Mouse (Mus musculus) testis, adult 2 months (tissue): ENCODE results near the gene Srsf1. TPM values are rescaled to one million over a fixed set of nuclear protein-coding genes. Genes with fewer than 3 reads are reported as not detected.

ENCODE experiments used
- H3K27ac ChIP-seq: fragments of 200-500 bp; 2 replicates; pipeline ENCODE4 v1.5.1; 2012; ENCODE audit warnings: low read depth, low read length; ENCODE audit not compliant: control insufficient read depth, insufficient read depth
- H3K27me3 ChIP-seq: fragments of 200-500 bp; 2 replicates; pipeline ENCODE4 v1.6.1; 2012; ENCODE audit warnings: mild to moderate bottlenecking, low read length, moderate library complexity; ENCODE audit not compliant: control insufficient read depth, insufficient read depth
- H3K36me3 ChIP-seq: fragments of 200-500 bp; 2 replicates; pipeline ENCODE4 v1.6.1; 2012; ENCODE audit warnings: mild to moderate bottlenecking, low read length; ENCODE audit not compliant: control insufficient read depth, insufficient read depth
- H3K4me1 ChIP-seq: fragments of 200-500 bp; 2 replicates; pipeline ENCODE4 v1.6.1; 2012; ENCODE audit warnings: low read length; ENCODE audit not compliant: control insufficient read depth, insufficient read depth
- H3K4me3 ChIP-seq: fragments of 200-500 bp; 2 replicates; pipeline ENCODE4 v1.5.1; 2012; ENCODE audit warnings: low read depth, mild to moderate bottlenecking, low read length, moderate library complexity, mixed read lengths; ENCODE audit not compliant: control insufficient read depth
- CTCF ChIP-seq: fragments of 200-500 bp; IDR thresholded peaks from 2 replicates; pipeline ENCODE4 v1.5.1; 2012; ENCODE audit warnings: low read depth, mild to moderate bottlenecking, inconsistent platforms, low read length, moderate library complexity; ENCODE audit not compliant: control insufficient read depth, insufficient read depth, insufficient replicate concordance
- POLR2A ChIP-seq: fragments of 200-500 bp; IDR thresholded peaks from 2 replicates; pipeline ENCODE4 v1.6.1; 2012; ENCODE audit warnings: low read depth, mild to moderate bottlenecking, inconsistent platforms, low read length, moderate library complexity; ENCODE audit not compliant: control insufficient read depth
- polyA plus RNA-seq: library from polyadenylated mRNA; depleted of rRNA; stranded (reverse); fragments of >200 nt; gene quantifications from 2 replicates; pipeline ENCODE4 v1.2.3, GENCODE M21; 2012

Srsf1 gene
- polyA plus RNA-seq, 1 experiment: 95.9 TPM

- H3K4me1 ChIP-seq: no peaks in the 10 kb centered on the region
Observed at GRCm38 (mm10) chr11:88073343-88073875, 26.2 kb downstream of the Srsf1 start.

DNA sequence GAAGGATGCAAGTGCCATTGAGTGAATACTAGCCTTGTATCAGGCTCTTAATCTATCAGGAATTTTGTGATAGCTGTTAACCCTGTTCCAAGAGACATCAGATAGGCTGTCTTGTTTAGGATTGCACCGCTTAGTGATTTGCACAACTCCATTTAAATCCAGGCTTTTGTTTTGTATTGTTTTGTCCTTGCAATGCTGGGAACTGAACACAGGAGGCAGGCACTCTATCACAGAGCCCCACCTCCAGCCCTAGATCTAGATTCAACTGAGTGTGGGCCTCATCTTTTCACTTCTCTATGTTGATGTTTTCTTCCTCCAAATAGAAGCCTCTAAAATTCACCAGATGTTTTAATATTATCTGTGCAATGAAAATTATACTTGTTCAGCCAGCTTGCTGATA is 28.5 kb downstream of the Srsf1 start:
- Histone ChIP-seq H3K36me3 (peaks cover 1% of the 10 kb centered on the region; the same call in 1 of the 2 replicates), H3K4me1 (no peaks in the 10 kb centered on the region), H3K27ac (no peak overlapping the region), H3K27me3 (no peaks in the 10 kb centered on the region), H3K4me3 (no peak overlapping the region)
- TF ChIP-seq POLR2A (no peak), CTCF (no peak)

More at GRCm38 (mm10) chr11:88073343-88073875, 26.2 kb downstream of the Srsf1 start:
- Histone ChIP-seq H3K4me3 (no peak overlapping the region), H3K36me3 (peaks cover 1% of the 10 kb centered on the region; the same call in 1 of the 2 replicates), H3K27ac (no peak overlapping the region), H3K27me3 (no peaks in the 10 kb centered on the region)
- TF ChIP-seq CTCF (no peak), POLR2A (no peak)

DNA sequence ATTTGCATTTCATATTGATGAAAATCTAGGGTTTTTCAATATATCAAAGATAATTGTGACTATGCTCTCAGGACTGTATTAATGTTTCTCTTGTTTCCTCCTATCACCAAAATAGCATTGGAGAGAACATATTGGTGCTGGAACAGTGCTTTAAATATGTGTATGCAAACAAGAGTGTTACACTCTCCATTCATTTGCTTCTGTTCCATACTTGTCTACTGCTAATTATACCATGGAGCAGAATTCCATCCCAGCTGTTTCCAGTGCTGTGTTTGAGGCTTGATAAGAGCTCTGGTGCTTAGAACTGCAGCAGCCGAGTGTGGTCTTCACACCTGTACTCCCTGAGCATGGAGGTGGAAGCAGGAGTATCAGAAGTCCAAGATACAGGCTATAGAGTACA is 29.2 kb downstream of the Srsf1 start:
- Histone ChIP-seq H3K4me1 (no peaks in the 10 kb centered on the region), H3K4me3 (no peak overlapping the region), H3K36me3 (peaks cover 4% of the 10 kb centered on the region), H3K27me3 (no peaks in the 10 kb centered on the region), H3K27ac (no peak overlapping the region)
- TF ChIP-seq POLR2A: no peak
- TF ChIP-seq CTCF: no peak

DNA sequence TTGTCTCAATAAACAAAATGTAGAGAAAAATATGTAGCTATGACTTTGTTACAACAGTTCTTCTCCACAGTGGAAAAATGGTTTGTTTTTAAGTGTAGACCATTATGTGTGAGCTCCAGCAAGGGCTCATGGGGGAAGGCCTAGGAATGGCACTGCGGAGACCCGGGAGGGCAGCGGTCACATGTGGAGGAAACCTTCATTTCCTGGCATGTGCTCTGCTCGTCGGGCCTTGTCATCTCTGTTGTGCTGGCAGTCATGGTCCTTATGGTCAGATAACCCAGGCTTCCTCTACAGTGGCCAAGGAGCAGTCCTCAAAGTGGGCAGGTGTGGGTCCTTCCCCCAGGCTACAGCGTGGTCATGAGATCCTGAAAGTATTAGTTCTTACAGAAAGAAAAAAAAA is 36.5 kb downstream of the Srsf1 start:
- H3K4me3 ChIP-seq: no peak overlapping the region
- peaks cover 14% of the 10 kb centered on the region for H3K4me1 ChIP-seq
- H3K27ac ChIP-seq: no peak overlapping the region
- no peaks in the 10 kb centered on the region for H3K27me3 ChIP-seq
- TF ChIP-seq POLR2A (no peak), CTCF (no peak)
- H3K36me3 ChIP-seq: peaks cover 3% of the 10 kb centered on the region

DNA sequence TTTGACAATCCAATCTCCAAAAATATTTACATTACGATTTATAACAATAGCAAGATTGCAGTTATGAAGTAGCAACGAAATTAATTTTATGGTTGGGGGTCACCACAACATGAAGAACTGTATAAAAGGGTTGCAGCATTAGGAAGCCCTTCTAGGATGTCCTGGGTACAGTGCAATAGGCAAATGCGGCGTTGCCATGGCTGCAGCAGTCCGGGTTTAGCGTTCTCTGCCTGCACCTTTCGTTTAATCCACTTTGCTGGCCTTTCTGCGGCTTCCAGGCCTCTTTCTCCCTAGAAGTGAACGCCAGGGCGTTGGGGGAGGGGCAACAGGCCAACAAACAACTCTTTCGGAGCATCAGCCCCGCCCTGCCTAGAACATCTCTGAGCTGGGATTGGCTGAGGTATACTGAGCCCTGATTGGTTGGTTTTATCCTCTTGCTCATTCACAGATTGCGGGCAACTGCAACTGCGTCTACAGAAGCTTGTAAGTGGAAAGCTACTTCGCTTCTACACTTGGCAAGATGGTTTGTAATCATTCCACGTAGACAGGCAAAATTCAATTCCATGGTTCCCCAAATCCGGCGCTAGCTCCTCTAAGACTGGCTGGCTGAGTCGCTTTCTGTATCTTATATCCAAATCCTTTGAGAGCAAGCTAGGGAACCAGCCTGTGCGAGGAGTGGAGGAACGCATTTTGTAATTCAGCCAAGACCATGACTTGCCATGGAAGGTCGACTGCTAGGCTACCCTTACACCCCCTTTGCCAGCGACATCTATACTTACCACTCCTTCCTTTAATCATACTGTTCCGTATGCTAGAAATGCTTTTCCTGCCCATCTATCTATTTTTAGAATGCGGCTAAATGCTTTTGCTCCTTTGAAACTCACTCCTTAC is 39.8 kb downstream of the Srsf1 start:
- no peaks in the 10 kb centered on the region for H3K36me3 ChIP-seq
- peak overlapping the region; percentile 30 for H3K4me3 ChIP-seq
- TF ChIP-seq POLR2A (no peak), CTCF (no peak)
- no peak overlapping the region for H3K27ac ChIP-seq
- H3K4me1 ChIP-seq: peaks cover 14% of the 10 kb centered on the region
- H3K27me3 ChIP-seq: no peaks in the 10 kb centered on the region

- no peak for TF ChIP-seq POLR2A
- TF ChIP-seq CTCF: no peak
- no peaks in the 10 kb centered on the region for H3K27me3 ChIP-seq
- no peak overlapping the region for H3K4me3 ChIP-seq
- H3K36me3 ChIP-seq: no peaks in the 10 kb centered on the region
- peaks cover 14% of the 10 kb centered on the region for H3K4me1 ChIP-seq
- H3K27ac ChIP-seq: no peak overlapping the region
Observed at GRCm38 (mm10) chr11:88089150-88089549, 42.0 kb downstream of the Srsf1 start.

- TF ChIP-seq CTCF (no peak), POLR2A (no peak)
- Histone ChIP-seq H3K27me3 (no peaks in the 10 kb centered on the region), H3K27ac (no peak overlapping the region), H3K4me3 (no peak overlapping the region), H3K4me1 (peaks cover 14% of the 10 kb centered on the region), H3K36me3 (no peaks in the 10 kb centered on the region)
Observed at GRCm38 (mm10) chr11:88090293-88090692, 43.1 kb downstream of the Srsf1 start.

DNA sequence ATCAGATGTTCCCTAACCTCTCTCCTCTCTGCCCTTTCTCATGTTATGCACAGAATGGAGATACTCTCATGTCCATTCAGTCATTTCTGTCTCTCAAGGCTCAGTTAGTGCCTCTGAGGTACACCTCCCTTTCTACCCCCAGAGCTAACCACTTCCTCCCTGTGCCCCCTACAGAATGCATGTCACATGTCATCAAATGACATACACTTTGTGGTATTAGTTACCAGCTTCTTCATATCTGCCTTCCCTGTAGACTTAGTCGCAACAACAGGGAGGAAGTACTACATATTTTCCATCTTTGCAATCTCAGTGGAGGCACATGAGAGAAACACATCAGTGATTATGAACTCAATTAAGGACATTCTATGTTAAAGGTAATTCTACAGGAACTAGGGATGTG is 44.8 kb downstream of the Srsf1 start:
- Histone ChIP-seq H3K27me3 (no peaks in the 10 kb centered on the region), H3K4me3 (no peak overlapping the region), H3K4me1 (peaks cover 3% of the 10 kb centered on the region), H3K27ac (no peak overlapping the region), H3K36me3 (no peaks in the 10 kb centered on the region)
- no peak for TF ChIP-seq CTCF
- no peak for TF ChIP-seq POLR2A
